Mouse (Mus musculus) neural tube, embryonic 11.5 days (tissue): ENCODE results near the gene Stat3. TPM values are rescaled to one million over a fixed set of nuclear protein-coding genes. Genes with fewer than 3 reads are reported as not detected.

Experiments used
- ATAC-seq: fragments of 200-750 bp; cut with Nextera tagmentation; 2 replicates; pipeline ENCODE4 v1.8.0; 2017; ENCODE audit warnings: moderate number of reproducible peaks, mild to moderate bottlenecking, moderate TSS enrichment, moderate library complexity; ENCODE audit not compliant: insufficient read depth, low FRiP score, low TSS enrichment
- DNase-seq: peaks from one replicate; pipeline ENCODE4 v3.0.0-alpha.2; 2015; ENCODE audit warnings: low spot score
- H3K27ac ChIP-seq: fragments of 300-500 bp; sonication (generic); 2 replicates; pipeline ENCODE4 v1.5.1; 2014; ENCODE audit warnings: low read depth, mild to moderate bottlenecking, low read length
- H3K27me3 ChIP-seq: fragments of 300-500 bp; sonication (generic); 2 replicates; pipeline ENCODE4 v1.6.1; 2014; ENCODE audit warnings: mild to moderate bottlenecking, low read length, mixed read lengths; ENCODE audit not compliant: control insufficient read depth, insufficient read depth
- H3K36me3 ChIP-seq: fragments of 300-500 bp; sonication (generic); 2 replicates; pipeline ENCODE4 v1.6.1; 2014; ENCODE audit warnings: mild to moderate bottlenecking, low read length, moderate library complexity, mixed read lengths; ENCODE audit not compliant: control insufficient read depth, insufficient read depth
- H3K4me1 ChIP-seq: fragments of 300-500 bp; sonication (generic); 2 replicates; pipeline ENCODE4 v1.6.1; 2014; ENCODE audit warnings: low read length, mixed read lengths; ENCODE audit not compliant: control insufficient read depth, insufficient read depth
- H3K4me2 ChIP-seq: fragments of 300-500 bp; sonication (generic); 2 replicates; pipeline ENCODE4 v1.6.1; 2014; ENCODE audit warnings: low read depth, mild to moderate bottlenecking, moderate library complexity
- H3K4me3 ChIP-seq: fragments of 300-500 bp; sonication (generic); 2 replicates; pipeline ENCODE4 v1.5.1; 2014; ENCODE audit warnings: low read depth, low read length
- H3K9ac ChIP-seq: fragments of 300-500 bp; sonication (generic); 2 replicates; pipeline ENCODE4 v1.6.1; 2014; ENCODE audit warnings: mild to moderate bottlenecking, low read length
- H3K9me3 ChIP-seq: fragments of 300-500 bp; sonication (generic); 2 replicates; pipeline ENCODE4 v1.6.1; 2016; ENCODE audit warnings: low read length; ENCODE audit not compliant: control insufficient read depth
- WGBS: fragments of 180-500 bp; shearing (Covaris S2); extraction: QIAGEN DNeasy Blood & Tissue Kit; methylation state at CpG from one replicate; pipeline ENCODE4 v1.1.7; 2014; 5-methylcytosine and 5-hydroxymethylcytosine counted together
- polyA plus RNA-seq: library from polyadenylated mRNA; unstranded; fragments of >200 nt; fragmentation: Nextera tagmentation; extraction: Ambion mirVana; gene quantifications from 2 replicates; pipeline ENCODE4 v1.2.1, GENCODE M21; 2014

The Stat3 gene
- polyA plus RNA-seq, 1 experiment from 2014 or later = 42.1 TPM

GRCm38 (mm10) chr11:100879321-100880078, 59.8 kb downstream of the Stat3 start:
- H3K9ac ChIP-seq = no peak overlapping the region
- WGBS = 86% methylated on average over 15 of the region's 15 CpGs
- no peak overlapping the region for H3K27ac ChIP-seq
- H3K4me1 ChIP-seq = no peaks in the 10 kb centered on the region
- no peak for ATAC-seq
- H3K4me2 ChIP-seq = no peak overlapping the region
- H3K4me3 ChIP-seq = no peak overlapping the region
- H3K27me3 ChIP-seq = no peaks in the 10 kb centered on the region
- DNase-seq = no peak
- no peaks in the 10 kb centered on the region for H3K36me3 ChIP-seq
- no peaks in the 10 kb centered on the region for H3K9me3 ChIP-seq

GRCm38 (mm10) chr11:100875761-100876160, 63.6 kb downstream of the Stat3 start:
- Histone ChIP-seq H3K4me1 (no peaks in the 10 kb centered on the region), H3K27me3 (no peaks in the 10 kb centered on the region), H3K4me2 (no peak overlapping the region), H3K27ac (no peak overlapping the region), H3K4me3 (no peak overlapping the region), H3K9ac (no peak overlapping the region), H3K36me3 (no peaks in the 10 kb centered on the region), H3K9me3 (no peaks in the 10 kb centered on the region)
- 84% methylated on average over 3 of the region's 3 CpGs for WGBS
- DNase-seq = no peak
- ATAC-seq = no peak

DNA sequence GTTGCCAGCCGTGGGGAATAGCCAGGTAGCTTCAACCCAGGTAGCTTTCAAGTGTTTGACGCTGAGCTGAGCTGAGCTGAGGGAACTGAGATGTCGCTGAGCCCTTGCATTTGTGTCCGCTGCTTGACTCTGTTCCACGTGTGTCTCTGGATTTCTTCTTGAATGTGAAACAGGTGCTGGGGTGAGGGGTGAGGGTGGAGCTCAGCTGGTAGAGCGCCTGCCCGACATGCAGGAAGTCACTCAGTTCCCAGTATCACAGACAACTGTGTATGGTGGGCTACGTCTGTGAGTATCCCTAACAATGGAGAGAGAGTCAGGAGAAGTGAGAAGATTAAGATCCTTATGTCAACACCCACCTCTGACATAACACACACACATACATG, 68.4 kb downstream of the Stat3 start:
- no peaks in the 10 kb centered on the region for H3K4me1 ChIP-seq
- H3K9me3 ChIP-seq = no peaks in the 10 kb centered on the region
- H3K27ac ChIP-seq = no peak overlapping the region
- no peak overlapping the region for H3K4me3 ChIP-seq
- no peaks in the 10 kb centered on the region for H3K36me3 ChIP-seq
- no peak for DNase-seq
- H3K4me2 ChIP-seq = no peak overlapping the region
- no peak for ATAC-seq
- no peaks in the 10 kb centered on the region for H3K27me3 ChIP-seq
- no peak overlapping the region for H3K9ac ChIP-seq
- 82% methylated on average over 8 of the region's 8 CpGs for WGBS

DNA sequence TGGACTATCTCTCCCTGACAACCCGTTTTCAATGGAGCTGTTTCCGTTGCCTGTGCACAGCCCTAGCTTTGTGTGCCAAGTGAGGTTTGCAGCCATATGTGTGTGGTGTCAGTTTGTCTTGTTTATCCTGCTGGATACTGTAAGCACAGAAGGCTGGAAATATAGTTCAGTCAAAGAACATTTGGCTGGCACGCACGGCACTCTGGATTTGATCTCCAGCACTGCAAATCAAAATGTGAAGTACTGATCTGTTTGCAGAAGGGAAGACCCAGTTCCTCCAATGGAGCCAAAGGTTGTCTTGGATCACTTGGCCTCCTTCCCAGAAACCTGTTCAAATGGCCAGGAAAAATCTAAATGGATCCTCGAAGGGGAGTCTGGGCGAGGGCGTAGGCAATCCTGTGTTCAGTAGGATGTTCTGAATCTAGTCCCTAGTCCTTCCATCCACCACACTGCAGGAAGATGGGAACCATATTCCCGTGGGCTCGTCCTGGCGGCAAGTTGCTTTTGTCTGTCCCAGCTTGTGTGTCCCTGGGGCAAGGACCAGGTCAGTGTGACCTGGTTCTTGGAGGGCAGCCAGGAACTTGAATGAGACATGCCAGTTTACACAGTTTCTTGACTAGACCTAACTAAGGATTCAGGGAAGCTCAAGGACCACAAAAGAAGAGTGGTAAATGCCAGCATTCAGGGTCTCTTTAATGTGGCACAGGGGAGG, 68.9 kb downstream of the Stat3 start:
- DNase-seq = no peak
- Histone ChIP-seq H3K36me3 (no peaks in the 10 kb centered on the region), H3K4me3 (no peak overlapping the region), H3K27ac (no peak overlapping the region), H3K9ac (no peak overlapping the region), H3K9me3 (no peaks in the 10 kb centered on the region), H3K27me3 (no peaks in the 10 kb centered on the region), H3K4me1 (no peaks in the 10 kb centered on the region), H3K4me2 (no peak overlapping the region)
- no peak for ATAC-seq
- 83% methylated on average over 10 of the region's 10 CpGs for WGBS

DNA sequence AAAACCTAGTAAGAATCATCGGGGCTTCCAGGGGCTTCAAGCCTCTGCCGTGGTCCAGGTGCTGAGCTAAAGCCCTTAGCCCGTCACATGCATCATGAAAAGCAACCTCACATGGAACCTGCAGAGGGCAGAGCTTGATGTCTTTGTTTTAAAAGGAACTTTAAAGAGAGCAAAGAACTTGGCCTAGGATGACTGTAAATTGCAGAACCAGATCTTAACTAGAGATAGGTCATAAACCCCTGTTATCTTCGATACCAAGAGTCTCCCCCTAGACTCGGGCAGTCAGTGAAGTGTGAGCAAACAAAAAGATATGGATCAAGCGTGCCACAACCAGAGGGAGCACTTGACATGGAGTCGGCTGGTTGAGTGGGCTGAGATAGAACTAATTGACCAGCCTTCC, 73.7 kb downstream of the Stat3 start:
- Histone ChIP-seq H3K27me3 (peaks cover 15% of the 10 kb centered on the region), H3K9ac (no peak overlapping the region), H3K36me3 (no peaks in the 10 kb centered on the region), H3K4me3 (no peak overlapping the region), H3K27ac (no peak overlapping the region), H3K4me1 (no peaks in the 10 kb centered on the region), H3K4me2 (no peak overlapping the region), H3K9me3 (no peaks in the 10 kb centered on the region)
- ATAC-seq = no peak
- no peak for DNase-seq
- WGBS = 84% methylated on average over 7 of the region's 7 CpGs

DNA sequence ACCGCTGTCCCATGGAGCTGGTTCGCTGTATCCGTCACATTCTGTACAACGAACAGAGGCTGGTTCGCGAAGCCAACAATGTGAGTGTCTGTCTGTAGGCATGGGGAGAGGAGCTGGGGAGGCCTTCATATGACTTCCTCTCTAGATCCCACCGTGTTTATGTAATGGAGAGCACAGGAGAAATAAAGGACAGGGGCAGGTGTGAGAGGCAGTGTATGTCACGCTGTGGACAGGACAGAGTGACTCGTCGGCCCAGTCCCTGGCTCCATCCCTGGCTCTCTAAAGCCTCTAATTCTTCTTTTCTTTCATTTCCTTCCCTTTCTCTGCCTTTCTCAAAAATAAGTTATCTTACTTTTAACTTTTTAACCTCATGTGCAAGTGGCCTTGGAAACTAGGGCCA, 76.2 kb downstream of the Stat3 start:
- ATAC-seq = no peak
- peaks cover 33% of the 10 kb centered on the region for H3K27me3 ChIP-seq
- 87% methylated on average over 10 of the region's 10 CpGs for WGBS
- no peak for DNase-seq
- H3K27ac ChIP-seq = no peak overlapping the region
- H3K36me3 ChIP-seq = no peaks in the 10 kb centered on the region
- no peak overlapping the region for H3K9ac ChIP-seq
- H3K4me3 ChIP-seq = no peak overlapping the region
- no peak overlapping the region for H3K4me2 ChIP-seq
- no peaks in the 10 kb centered on the region for H3K9me3 ChIP-seq
- H3K4me1 ChIP-seq = no peaks in the 10 kb centered on the region

DNA sequence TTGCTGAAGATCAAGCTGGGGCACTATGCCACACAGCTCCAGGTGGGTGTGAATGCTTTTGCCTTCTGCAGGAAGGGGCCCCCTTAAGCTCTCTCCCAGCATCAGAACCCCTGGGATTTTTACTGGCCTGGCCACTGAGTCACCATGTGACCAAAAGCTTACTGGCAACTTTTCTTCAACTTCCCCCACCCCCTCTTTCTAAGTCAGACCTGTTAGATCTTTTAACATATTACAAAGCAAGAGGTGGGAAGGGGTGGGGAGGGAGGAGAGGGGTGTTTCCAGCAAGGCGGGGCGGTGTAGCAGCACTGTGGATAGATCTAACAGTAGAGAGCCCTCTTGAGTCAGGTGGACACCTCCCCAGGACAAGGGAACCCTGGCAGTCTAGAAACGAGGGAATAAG, 77.5 kb downstream of the Stat3 start:
- Histone ChIP-seq H3K4me2 (no peak overlapping the region), H3K9me3 (no peaks in the 10 kb centered on the region), H3K36me3 (no peaks in the 10 kb centered on the region), H3K4me1 (no peaks in the 10 kb centered on the region), H3K27ac (no peak overlapping the region), H3K4me3 (no peak overlapping the region), H3K27me3 (peaks cover 33% of the 10 kb centered on the region), H3K9ac (no peak overlapping the region)
- DNase-seq (no peak), ATAC-seq (no peak)
- WGBS = 23% methylated on average over 3 of the region's 3 CpGs

GRCm38 (mm10) chr11:100861335-100861734, 78.0 kb downstream of the Stat3 start:
- ATAC-seq (no peak), DNase-seq (no peak)
- no peak overlapping the region for H3K27ac ChIP-seq
- no peak overlapping the region for H3K4me3 ChIP-seq
- H3K27me3 ChIP-seq = peaks cover 33% of the 10 kb centered on the region
- H3K4me2 ChIP-seq = no peak overlapping the region
- no peaks in the 10 kb centered on the region for H3K4me1 ChIP-seq
- WGBS = 90% methylated on average over 7 of the region's 7 CpGs
- H3K9me3 ChIP-seq = no peaks in the 10 kb centered on the region
- H3K36me3 ChIP-seq = no peaks in the 10 kb centered on the region
- no peak overlapping the region for H3K9ac ChIP-seq
